Mouse (Mus musculus) forebrain, embryonic 13.5 days (tissue): ENCODE results near the gene Gramd1b. TPM values are rescaled to one million over a fixed set of nuclear protein-coding genes. Genes with fewer than 3 reads are reported as not detected.

ENCODE experiments used
- ATAC-seq: fragments of 200-750 bp; cut with Nextera tagmentation; 2 replicates; pipeline ENCODE4 v1.8.0; 2017
- H3K27ac ChIP-seq: fragments of 300-500 bp; sonication (generic); 2 replicates; pipeline ENCODE4 v1.5.1; 2015; ENCODE audit warnings: inconsistent platforms, mild to moderate bottlenecking, moderate library complexity
- H3K27me3 ChIP-seq: fragments of 300-500 bp; sonication (generic); 2 replicates; pipeline ENCODE4 v1.6.1; 2015; ENCODE audit warnings: mild to moderate bottlenecking, inconsistent platforms
- H3K36me3 ChIP-seq: fragments of 300-500 bp; sonication (generic); 2 replicates; pipeline ENCODE4 v1.6.1; 2015; ENCODE audit warnings: mild to moderate bottlenecking, inconsistent platforms; ENCODE audit not compliant: poor library complexity, severe bottlenecking
- H3K4me1 ChIP-seq: fragments of 300-500 bp; sonication (generic); 2 replicates; pipeline ENCODE4 v1.6.1; 2015; ENCODE audit warnings: inconsistent platforms
- H3K4me2 ChIP-seq: fragments of 300-500 bp; sonication (generic); 2 replicates; pipeline ENCODE4 v1.6.1; 2015; ENCODE audit warnings: inconsistent platforms, mild to moderate bottlenecking, moderate library complexity
- H3K4me3 ChIP-seq: fragments of 300-500 bp; sonication (generic); 2 replicates; pipeline ENCODE4 v1.5.1; 2015; ENCODE audit warnings: mild to moderate bottlenecking, inconsistent platforms
- H3K9ac ChIP-seq: fragments of 300-500 bp; sonication (generic); 2 replicates; pipeline ENCODE4 v1.6.1; 2015; ENCODE audit warnings: mild to moderate bottlenecking, inconsistent platforms
- H3K9me3 ChIP-seq: fragments of 300-500 bp; sonication (generic); replicated peaks from 2 replicates; pipeline ENCODE4 v1.6.1; 2016; ENCODE audit warnings: inconsistent platforms
- WGBS: fragments of 180-500 bp; shearing (Covaris S2); methylation state at CpG from one replicate; pipeline ENCODE4 v1.1.7; 2015; 5-methylcytosine and 5-hydroxymethylcytosine counted together
- polyA plus RNA-seq: library from polyadenylated mRNA; unstranded; fragments of >200 nt; fragmentation: Nextera tagmentation; extraction: Ambion mirVana; gene quantifications from 2 replicates; pipeline ENCODE4 v1.2.1, GENCODE M21; 2015

Gramd1b gene
- polyA plus RNA-seq, 1 experiment from 2014 or later, result 8.1 TPM

- Histone ChIP-seq H3K27me3 (no peaks in the 10 kb centered on the region), H3K4me3 (no peak overlapping the region), H3K9ac (no peak overlapping the region), H3K27ac (no peak overlapping the region), H3K4me1 (peaks cover 11% of the 10 kb centered on the region; the same call in 1 of the 2 replicates), H3K9me3 (no peaks in the 10 kb centered on the region; the same call in 1 of the 2 replicates), H3K36me3 (no peaks in the 10 kb centered on the region), H3K4me2 (no peak overlapping the region)
- ATAC-seq, result no peak
- 80% methylated on average over 7 of the region's 7 CpGs for WGBS
These were observed 285.1 kb downstream of the Gramd1b start for GRCm38 (mm10) chr9:40245974-40246665.

GRCm38 (mm10) chr9:40245466-40245865 is 285.7 kb downstream of the Gramd1b start:
- H3K27me3 ChIP-seq, result no peaks in the 10 kb centered on the region
- no peak for ATAC-seq
- WGBS, result 86% methylated on average over 9 of the region's 9 CpGs
- H3K9me3 ChIP-seq, result no peaks in the 10 kb centered on the region; the same call in 1 of the 2 replicates
- H3K9ac ChIP-seq, result no peak overlapping the region
- H3K4me1 ChIP-seq, result peaks cover 14% of the 10 kb centered on the region; the same call in 1 of the 2 replicates
- H3K36me3 ChIP-seq, result no peaks in the 10 kb centered on the region
- H3K27ac ChIP-seq, result no peak overlapping the region
- no peak overlapping the region for H3K4me3 ChIP-seq
- no peak overlapping the region for H3K4me2 ChIP-seq

Other genes with a start within 250 kb of the Gramd1b start
- not detected in 2 replicates for gene Gm21915, start 139.2 kb upstream of the Gramd1b start, polyA plus RNA-seq
- gene Clmp, start 154.6 kb upstream of the Gramd1b start, polyA plus RNA-seq, result 26.3 and 32.4 TPM in 2 replicates